Mouse (Mus musculus) mature B cell (primary cell): ENCODE results near the gene Eprs.
"Not testable (repeated sequence)": the region's sequence is repeated elsewhere in the genome, so short reads cannot be mapped to it uniquely, and the experiment has no call there.

ENCODE experiments used
- in situ Hi-C: fragments of 300-500 bp; cut with MboI; formaldehyde crosslinking; loops from 2 replicates; pipeline ENCODE4 v1.14.3; 2019

Gene Eprs

GRCm38 (mm10) chr1:185362677-185363520 is at the start of gene Eprs:
TSS of gene Eprs (plus strand) at chr1:185363044.
- in situ Hi-C loops: no loop called here

- in situ Hi-C loops: no loop called here
These were observed 48.3 kb upstream of the Eprs start for GRCm38 (mm10) chr1:185314546-185314945.

GRCm38 (mm10) chr1:185315846-185316568 is 46.8 kb upstream of the Eprs start:
- in situ Hi-C loops: no loop called here

GRCm38 (mm10) chr1:185327754-185328345 is 35.0 kb upstream of the Eprs start:
- in situ Hi-C loops: not testable (repeated sequence)

- in situ Hi-C loops: no loop called here
These were observed 33.9 kb upstream of the Eprs start, which contains the start of gene Iars2 for GRCm38 (mm10) chr1:185328721-185329610. TSS of gene Iars2 (minus strand) at chr1:185329396.

- in situ Hi-C loops: no loop called here
These were observed 33.0 kb upstream of the Eprs start for GRCm38 (mm10) chr1:185329851-185330250.

GRCm38 (mm10) chr1:185331364-185331763 is 31.5 kb upstream of the Eprs start:
- in situ Hi-C loops: no loop called here

GRCm38 (mm10) chr1:185331983-185332430 is 30.8 kb upstream of the Eprs start, which contains the start of gene Bpnt1:
TSS of gene Bpnt1 (plus strand) at chr1:185332149.
- in situ Hi-C loops: no loop called here

- in situ Hi-C loops: no loop called here
These were observed 29.2 kb upstream of the Eprs start for GRCm38 (mm10) chr1:185333651-185334050.

GRCm38 (mm10) chr1:185334136-185334535 is 28.7 kb upstream of the Eprs start:
- in situ Hi-C loops: no loop called here

- in situ Hi-C loops: no loop called here
These were observed 27.5 kb upstream of the Eprs start for GRCm38 (mm10) chr1:185335231-185335765.

GRCm38 (mm10) chr1:185336535-185336934 is 26.3 kb upstream of the Eprs start:
- in situ Hi-C loops: no loop called here

- in situ Hi-C loops: no loop called here
These were observed 20.4 kb upstream of the Eprs start for GRCm38 (mm10) chr1:185342441-185342840.

- in situ Hi-C loops: no loop called here
These were observed 19.4 kb upstream of the Eprs start for GRCm38 (mm10) chr1:185343422-185343821.

GRCm38 (mm10) chr1:185346188-185346587 is 16.7 kb upstream of the Eprs start:
- in situ Hi-C loops: no loop called here

GRCm38 (mm10) chr1:185349741-185350140 is 13.1 kb upstream of the Eprs start:
- in situ Hi-C loops: no loop called here

- in situ Hi-C loops: no loop called here
These were observed 12.2 kb upstream of the Eprs start for GRCm38 (mm10) chr1:185350611-185351010.

- in situ Hi-C loops: no loop called here
These were observed 10.7 kb upstream of the Eprs start for GRCm38 (mm10) chr1:185352151-185352550.

GRCm38 (mm10) chr1:185353351-185353750 is 9.5 kb upstream of the Eprs start:
- in situ Hi-C loops: no loop called here

- in situ Hi-C loops: no loop called here
These were observed 8.1 kb upstream of the Eprs start for GRCm38 (mm10) chr1:185354731-185355130.

GRCm38 (mm10) chr1:185356246-185356645 is 6.6 kb upstream of the Eprs start:
- in situ Hi-C loops: no loop called here
